Mouse (Mus musculus): ENCODE data around the gene Agtpbp1. TPM values are rescaled to one million over a fixed set of nuclear protein-coding genes. Genes with fewer than 3 reads are reported as not detected.
A peak's percentile ranks its signal among the peaks of the same experiment; 100 is the strongest.
"Not testable (repeated sequence)": the region's sequence is repeated elsewhere in the genome, so short reads cannot be mapped to it uniquely, and the experiment has no call there.

The Agtpbp1 gene
- polyA plus RNA-seq, 1 experiment from 2014 or later, result 21.3 TPM

DNA sequence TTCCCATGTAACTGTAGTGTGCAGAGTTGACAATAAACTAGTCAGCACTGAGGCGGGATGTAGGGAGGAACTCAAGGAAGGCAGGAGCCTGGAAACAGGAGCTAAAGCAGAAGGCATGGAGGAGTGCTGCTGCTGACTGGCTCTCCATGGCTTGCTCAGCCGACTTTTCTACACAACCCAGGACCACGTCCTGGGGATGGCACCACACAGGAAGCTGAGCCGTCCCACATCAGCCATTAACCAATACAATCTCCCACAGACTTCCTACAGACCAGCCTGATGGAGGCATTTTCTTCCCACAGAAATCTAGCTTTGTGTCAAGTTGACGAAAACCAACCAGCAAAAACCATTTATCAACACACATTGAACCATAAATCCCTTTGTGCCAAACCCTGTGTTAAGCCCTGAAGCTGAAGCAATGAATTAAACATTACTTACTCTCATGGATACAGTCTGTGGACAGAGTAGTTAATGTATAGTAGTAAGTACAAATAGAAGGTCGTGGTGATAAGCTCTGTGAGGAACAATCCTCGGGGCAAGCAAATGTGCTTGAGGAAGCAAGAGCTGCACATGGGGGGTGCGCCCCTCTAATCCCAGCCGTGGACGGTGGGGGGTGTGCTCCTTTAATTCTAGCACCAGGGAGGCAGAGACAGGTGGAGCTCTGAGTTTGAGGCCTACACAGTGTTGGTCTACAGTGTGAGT is 20.3 kb upstream of the Agtpbp1 start:
- 92% methylated on average over 10 of the region's 10 CpGs for WGBS
- H3K4me2 ChIP-seq (replicated peaks), result no peak overlapping the region
- H3K9me3 ChIP-seq, result no peaks in the 10 kb centered on the region
- ATAC-seq (ENCODE audit: insufficient number of reproducible peaks, insufficient read depth, low FRiP score, low TSS enrichment), result no peak
- no peaks in the 10 kb centered on the region for H3K4me1 ChIP-seq
- no peaks in the 10 kb centered on the region for H3K27me3 ChIP-seq
- H3K4me3 ChIP-seq, result no peak overlapping the region
- peaks cover 81% of the 10 kb centered on the region for H3K36me3 ChIP-seq
- no peak overlapping the region for H3K27ac ChIP-seq
- no peak overlapping the region for H3K9ac ChIP-seq

- 89% methylated on average over 1 of the region's 1 CpGs for WGBS
- Histone ChIP-seq H3K4me3 (no peak overlapping the region), H3K4me2 (replicated peaks) (no peak overlapping the region), H3K9ac (no peak overlapping the region), H3K36me3 (peaks cover 84% of the 10 kb centered on the region), H3K4me1 (no peaks in the 10 kb centered on the region), H3K27ac (no peak overlapping the region), H3K9me3 (no peaks in the 10 kb centered on the region), H3K27me3 (no peaks in the 10 kb centered on the region)
- no peak for ATAC-seq (ENCODE audit: insufficient number of reproducible peaks, insufficient read depth, low FRiP score, low TSS enrichment)
Observed at GRCm38 (mm10) chr13:59604511-59604910, 19.5 kb upstream of the Agtpbp1 start.

DNA sequence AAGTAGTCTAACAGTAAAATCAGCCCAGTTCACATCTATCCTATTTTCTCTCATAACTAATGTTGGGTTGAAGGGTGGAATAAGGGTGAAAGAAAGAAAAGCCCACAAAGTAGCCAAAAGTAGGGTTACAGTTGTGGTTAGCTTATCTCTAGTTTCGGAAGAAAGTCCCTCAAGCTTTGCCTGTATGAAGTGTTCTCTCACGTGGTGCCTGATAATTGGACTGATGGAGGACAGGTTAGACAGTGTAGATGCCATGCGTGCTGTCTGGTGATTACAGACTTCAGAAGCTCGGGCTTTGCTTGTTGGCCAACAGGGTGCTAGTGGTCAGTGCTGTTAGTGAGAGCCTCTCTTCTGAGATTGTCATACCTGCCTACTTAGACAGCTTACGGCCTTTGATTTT is 18.1 kb upstream of the Agtpbp1 start:
- WGBS, result 96% methylated on average over 5 of the region's 5 CpGs
- peaks cover 76% of the 10 kb centered on the region for H3K36me3 ChIP-seq
- no peaks in the 10 kb centered on the region for H3K4me1 ChIP-seq
- H3K27ac ChIP-seq, result no peak overlapping the region
- ATAC-seq (ENCODE audit: insufficient number of reproducible peaks, insufficient read depth, low FRiP score, low TSS enrichment), result no peak
- H3K4me3 ChIP-seq, result no peak overlapping the region
- H3K27me3 ChIP-seq, result no peaks in the 10 kb centered on the region
- H3K4me2 ChIP-seq (replicated peaks), result no peak overlapping the region
- H3K9me3 ChIP-seq, result no peaks in the 10 kb centered on the region
- no peak overlapping the region for H3K9ac ChIP-seq

GRCm38 (mm10) chr13:59592630-59593029 is 7.6 kb upstream of the Agtpbp1 start:
- H3K4me2 ChIP-seq (replicated peaks), result no peak overlapping the region
- no peaks in the 10 kb centered on the region for H3K27me3 ChIP-seq
- 93% methylated on average over 1 of the region's 1 CpGs for WGBS
- H3K9me3 ChIP-seq, result no peaks in the 10 kb centered on the region
- no peak overlapping the region for H3K27ac ChIP-seq
- H3K9ac ChIP-seq, result no peak overlapping the region
- H3K4me3 ChIP-seq, result no peak overlapping the region
- H3K36me3 ChIP-seq, result peaks cover 65% of the 10 kb centered on the region
- ATAC-seq (ENCODE audit: insufficient number of reproducible peaks, insufficient read depth, low FRiP score, low TSS enrichment), result no peak
- H3K4me1 ChIP-seq, result peaks cover 2% of the 10 kb centered on the region

DNA sequence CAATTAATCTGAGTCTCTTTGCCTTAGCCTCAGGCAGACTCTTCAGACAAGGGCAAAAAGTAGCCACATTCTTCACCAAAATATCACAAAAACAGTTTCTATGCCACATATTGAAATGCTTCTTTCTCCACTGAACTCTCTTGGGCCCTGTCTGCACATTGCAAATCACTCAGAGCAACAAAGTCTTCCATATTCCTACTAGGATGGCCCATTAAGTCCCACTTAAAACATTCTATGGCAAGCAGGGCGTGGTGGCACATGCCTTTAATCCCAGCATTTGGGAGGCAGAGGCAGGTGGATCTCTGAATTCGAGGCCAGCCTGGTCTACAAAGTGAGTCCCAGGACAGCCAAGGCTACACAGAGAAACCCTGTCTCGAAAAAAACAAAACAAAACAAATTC is 7.0 kb upstream of the Agtpbp1 start:
- not testable (repeated sequence) for H3K4me3 ChIP-seq; H3K4me2 ChIP-seq (replicated peaks); H3K9ac ChIP-seq; ATAC-seq (ENCODE audit: insufficient number of reproducible peaks, insufficient read depth, low FRiP score, low TSS enrichment); H3K27me3 ChIP-seq; H3K27ac ChIP-seq; H3K9me3 ChIP-seq; H3K4me1 ChIP-seq
- 91% methylated on average over 3 of the region's 3 CpGs for WGBS
- peaks cover 65% of the 10 kb centered on the region for H3K36me3 ChIP-seq

GRCm38 (mm10) chr13:59590691-59591090 is 5.7 kb upstream of the Agtpbp1 start:
- Histone ChIP-seq H3K36me3 (peaks cover 60% of the 10 kb centered on the region), H3K4me2 (replicated peaks) (no peak overlapping the region), H3K4me1 (peaks cover 14% of the 10 kb centered on the region), H3K9ac (no peak overlapping the region), H3K27me3 (no peaks in the 10 kb centered on the region), H3K9me3 (no peaks in the 10 kb centered on the region), H3K27ac (no peak overlapping the region), H3K4me3 (no peak overlapping the region)
- WGBS, result 89% methylated on average over 4 of the region's 4 CpGs
- no peak for ATAC-seq (ENCODE audit: insufficient number of reproducible peaks, insufficient read depth, low FRiP score, low TSS enrichment)

- WGBS, result 81% methylated on average over 4 of the region's 4 CpGs
- Histone ChIP-seq H3K4me3 (no peak overlapping the region), H3K9me3 (no peaks in the 10 kb centered on the region), H3K9ac (no peak overlapping the region), H3K4me1 (peaks cover 14% of the 10 kb centered on the region), H3K4me2 (replicated peaks) (no peak overlapping the region), H3K36me3 (peaks cover 57% of the 10 kb centered on the region), H3K27ac (no peak overlapping the region), H3K27me3 (no peaks in the 10 kb centered on the region)
- ATAC-seq (ENCODE audit: insufficient number of reproducible peaks, insufficient read depth, low FRiP score, low TSS enrichment), result no peak
Observed at GRCm38 (mm10) chr13:59589672-59590071, 4.6 kb upstream of the Agtpbp1 start.

DNA sequence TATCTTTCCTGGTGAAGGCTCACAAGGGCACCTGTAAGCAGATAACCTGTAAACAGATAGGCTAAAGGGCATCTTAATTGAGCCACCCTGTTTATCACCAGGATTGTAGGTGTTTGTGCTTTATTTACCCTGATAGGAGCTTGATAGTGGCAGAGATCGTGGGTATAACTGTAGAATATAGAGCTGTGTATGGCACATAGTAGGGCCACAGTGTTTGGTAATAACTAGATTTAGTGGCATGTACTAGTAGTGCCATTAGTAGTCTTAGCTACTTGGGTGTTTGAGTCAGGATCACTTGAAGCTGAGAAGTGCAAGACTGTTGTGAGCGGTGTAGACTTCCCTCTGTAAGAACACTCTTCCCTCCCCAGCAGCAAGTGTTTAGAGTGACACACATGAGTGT is 2.2 kb upstream of the Agtpbp1 start:
- H3K4me3 ChIP-seq, result no peak overlapping the region
- no peaks in the 10 kb centered on the region for H3K27me3 ChIP-seq
- 92% methylated on average over 2 of the region's 2 CpGs for WGBS
- no peak overlapping the region for H3K27ac ChIP-seq
- ATAC-seq (ENCODE audit: insufficient number of reproducible peaks, insufficient read depth, low FRiP score, low TSS enrichment), result no peak
- peaks cover 14% of the 10 kb centered on the region for H3K4me1 ChIP-seq
- H3K9ac ChIP-seq, result no peak overlapping the region
- H3K36me3 ChIP-seq, result peaks cover 38% of the 10 kb centered on the region
- no peaks in the 10 kb centered on the region for H3K9me3 ChIP-seq
- peak overlapping the region; percentile 85; the same call in 1 of the 2 replicates for H3K4me2 ChIP-seq (replicated peaks)

- under 1% methylated on average over 28 of the region's 28 CpGs for WGBS
- Histone ChIP-seq H3K9ac (peak overlapping the region; percentile 90), H3K27me3 (no peaks in the 10 kb centered on the region)
Observed at GRCm38 (mm10) chr13:59585648-59586005, 600 bp upstream of the Agtpbp1 start.

GRCm38 (mm10) chr13:59584481-59584880 is 546 bp downstream of the Agtpbp1 start:
- H3K4me1 ChIP-seq, result peaks cover 14% of the 10 kb centered on the region
- peak overlapping the region; percentile 83 for H3K4me2 ChIP-seq (replicated peaks)
- WGBS, result 2% methylated on average over 9 of the region's 9 CpGs
- H3K9me3 ChIP-seq, result no peaks in the 10 kb centered on the region
- peak; percentile 69 for ATAC-seq (ENCODE audit: insufficient number of reproducible peaks, insufficient read depth, low FRiP score, low TSS enrichment)
- peak overlapping the region; percentile 92 for H3K4me3 ChIP-seq
- 0 out of 2 replicates have a peak overlapping the region, but pooled peaks have one; percentile 66 for H3K27ac ChIP-seq
- H3K36me3 ChIP-seq, result peaks cover 12% of the 10 kb centered on the region
- peak overlapping the region; percentile 56 for H3K9ac ChIP-seq
- H3K27me3 ChIP-seq, result no peaks in the 10 kb centered on the region

More at GRCm38 (mm10) chr13:59585648-59586005, 600 bp upstream of the Agtpbp1 start:
- Histone ChIP-seq H3K36me3 (peaks cover 23% of the 10 kb centered on the region), H3K27ac (peak overlapping the region; percentile 80), H3K4me3 (peak overlapping the region; percentile 92), H3K4me1 (peaks cover 14% of the 10 kb centered on the region), H3K9me3 (no peaks in the 10 kb centered on the region), H3K4me2 (replicated peaks) (peak overlapping the region; percentile 85)
- no peak for ATAC-seq (ENCODE audit: insufficient number of reproducible peaks, insufficient read depth, low FRiP score, low TSS enrichment)

DNA sequence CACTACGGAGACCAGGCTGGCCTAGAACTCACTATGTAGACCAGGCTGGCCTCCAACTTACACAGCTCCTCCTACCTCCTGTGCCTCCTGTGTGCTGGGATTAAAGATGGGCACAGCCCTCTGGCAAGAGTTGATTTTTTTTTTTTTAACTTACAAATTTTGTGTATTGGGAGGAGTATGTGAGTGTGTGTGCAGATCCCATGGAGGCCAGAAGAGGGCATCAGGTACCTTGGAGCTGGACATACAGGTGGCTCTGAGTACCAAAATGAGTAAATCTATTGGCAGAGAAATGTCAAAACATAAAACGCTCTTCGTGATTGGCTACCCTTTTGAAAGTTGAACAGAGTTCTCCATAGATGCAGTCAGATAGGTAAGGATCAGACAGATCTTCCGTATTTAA is 4.1 kb downstream of the Agtpbp1 start:
- no peak overlapping the region for H3K4me2 ChIP-seq (replicated peaks)
- 93% methylated on average over 4 of the region's 4 CpGs for WGBS
- no peak overlapping the region for H3K27ac ChIP-seq
- H3K9me3 ChIP-seq, result no peaks in the 10 kb centered on the region
- no peaks in the 10 kb centered on the region for H3K4me1 ChIP-seq
- H3K9ac ChIP-seq, result no peak overlapping the region
- H3K27me3 ChIP-seq, result no peaks in the 10 kb centered on the region
- no peak for ATAC-seq (ENCODE audit: insufficient number of reproducible peaks, insufficient read depth, low FRiP score, low TSS enrichment)
- no peaks in the 10 kb centered on the region for H3K36me3 ChIP-seq
- no peak overlapping the region for H3K4me3 ChIP-seq

DNA sequence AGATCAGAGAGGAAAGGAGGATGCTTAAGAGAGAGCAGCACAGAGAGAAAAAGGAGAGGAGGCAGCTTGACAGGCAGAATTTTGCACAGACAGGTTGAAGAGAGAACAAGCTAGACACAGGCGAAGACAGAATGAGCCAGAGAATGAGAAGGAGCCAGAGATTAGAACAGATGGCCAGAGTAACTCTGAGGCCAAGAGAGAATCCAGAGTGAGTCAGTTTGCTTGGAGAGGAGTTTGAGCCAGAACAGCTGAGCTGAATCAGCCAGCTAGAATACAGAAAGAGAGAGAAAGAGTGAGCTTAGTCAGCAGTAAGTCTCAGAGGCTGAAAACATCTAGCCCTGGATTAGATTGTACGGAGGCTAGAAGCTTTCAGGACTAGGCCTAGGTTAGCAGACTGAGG is 12.5 kb downstream of the Agtpbp1 start:
- Histone ChIP-seq H3K4me2 (replicated peaks) (no peak overlapping the region), H3K4me1 (no peaks in the 10 kb centered on the region), H3K4me3 (no peak overlapping the region), H3K27me3 (no peaks in the 10 kb centered on the region), H3K36me3 (no peaks in the 10 kb centered on the region), H3K9me3 (no peaks in the 10 kb centered on the region), H3K9ac (no peak overlapping the region), H3K27ac (no peak overlapping the region)
- WGBS, result 83% methylated on average over 2 of the region's 2 CpGs
- ATAC-seq (ENCODE audit: insufficient number of reproducible peaks, insufficient read depth, low FRiP score, low TSS enrichment), result no peak

Data from embryonic facial prominence, embryonic 12.5 days (tissue).